Mouse (Mus musculus): ENCODE measurements at regions not wholly inside any gene's neighbourhood (a gene's known extent, or its start where the extent isn't known, plus 50 kb on each side); places are given as distances from the start of the nearest gene placed in this dataset.

- DNase-seq (ENCODE audit: low read depth): no peak
Measured at GRCm38 (mm10) chr10:19188082-19188742, 168.1 kb upstream of the Olig3 start.

GRCm38 (mm10) chr10:19187716-19188081 is 168.6 kb upstream of the Olig3 start:
- DNase-seq (ENCODE audit: low read depth): no peak

GRCm38 (mm10) chr10:19187084-19187615 is 169.2 kb upstream of the Olig3 start:
- no peak for DNase-seq (ENCODE audit: low read depth)

GRCm38 (mm10) chr10:19185790-19186581 is 170.3 kb upstream of the Olig3 start:
- no peak for DNase-seq (ENCODE audit: low read depth)

GRCm38 (mm10) chr10:19184886-19185285 is 169.4 kb upstream of the Tnfaip3 start:
- DNase-seq (ENCODE audit: low read depth): no peak

GRCm38 (mm10) chr10:19177895-19178294 is 162.4 kb upstream of the Tnfaip3 start:
- no peak for DNase-seq (ENCODE audit: low read depth)

- DNase-seq (ENCODE audit: low read depth): no peak
Measured at GRCm38 (mm10) chr10:19177414-19177813, 162.0 kb upstream of the Tnfaip3 start.

- DNase-seq (ENCODE audit: low read depth): no peak
Measured at GRCm38 (mm10) chr10:19176249-19176648, 160.8 kb upstream of the Tnfaip3 start.

- no peak for DNase-seq (ENCODE audit: low read depth)
Measured at GRCm38 (mm10) chr10:19171834-19172233, 156.4 kb upstream of the Tnfaip3 start.

GRCm38 (mm10) chr10:19170596-19170995 is 155.1 kb upstream of the Tnfaip3 start:
- DNase-seq (ENCODE audit: low read depth): no peak

- DNase-seq (ENCODE audit: low read depth): no peak
Measured at GRCm38 (mm10) chr10:19169272-19169671, 153.8 kb upstream of the Tnfaip3 start.

GRCm38 (mm10) chr10:19168362-19168761 is 152.9 kb upstream of the Tnfaip3 start:
- no peak for DNase-seq (ENCODE audit: low read depth)

GRCm38 (mm10) chr10:19167641-19168271 is 152.3 kb upstream of the Tnfaip3 start:
- no peak for DNase-seq (ENCODE audit: low read depth)

- DNase-seq (ENCODE audit: low read depth): no peak
Measured at GRCm38 (mm10) chr10:19167101-19167500, 151.6 kb upstream of the Tnfaip3 start.

GRCm38 (mm10) chr10:19162104-19162503 is 146.6 kb upstream of the Tnfaip3 start:
- DNase-seq (ENCODE audit: low read depth): no peak

GRCm38 (mm10) chr10:19161149-19161548 is 145.7 kb upstream of the Tnfaip3 start:
- DNase-seq (ENCODE audit: low read depth): no peak

GRCm38 (mm10) chr10:19154041-19154440 is 138.6 kb upstream of the Tnfaip3 start:
- DNase-seq (ENCODE audit: low read depth): no peak

GRCm38 (mm10) chr10:19152773-19153172 is 137.3 kb upstream of the Tnfaip3 start:
- DNase-seq (ENCODE audit: low read depth): no peak

GRCm38 (mm10) chr10:19150766-19151165 is 135.3 kb upstream of the Tnfaip3 start:
- no peak for DNase-seq (ENCODE audit: low read depth)

GRCm38 (mm10) chr10:19150005-19150404 is 134.5 kb upstream of the Tnfaip3 start:
- no peak for DNase-seq (ENCODE audit: low read depth)

GRCm38 (mm10) chr10:19149196-19149869 is 133.9 kb upstream of the Tnfaip3 start:
- DNase-seq (ENCODE audit: low read depth): no peak

- DNase-seq (ENCODE audit: low read depth): no peak
Measured at GRCm38 (mm10) chr10:19141481-19141880, 126.0 kb upstream of the Tnfaip3 start.

All from gonadal fat pad, adult 2 months (tissue).